ENCODE assay signal across 14 mouse cellular contexts in genomic region chr13:109915501-109915900, GRCm38 (mm10).
DNase-seq lines count a peak whose midpoint lies in the region; ATAC-seq and TF ChIP-seq lines count a peak whose summit lies in the region.
"Had no signal": no experiment of that assay in that cellular context is flagged by ENCODE, and none has a peak within 500 bp of the region (broad histone marks: within the 10 kb centered on the region; RNA-seq: fewer than 3 reads in every experiment).

No protein-coding gene starts in this region.

- H3K27me3 ChIP-seq in intestine, embryonic 14.5 days (replicated peaks; ENCODE audit: control insufficient read depth, insufficient read depth, low read length) = no peaks in the 10 kb centered on the region
- H3K27me3 ChIP-seq in intestine, postnatal 0 days (replicated peaks; ENCODE audit: control insufficient read depth, insufficient read depth, low read length) = no peaks in the 10 kb centered on the region
- H3K27me3 ChIP-seq in heart, embryonic 16.5 days (ENCODE audit: control insufficient read depth, insufficient read depth, low read length) = no peaks in the 10 kb centered on the region
- no peaks in the 10 kb centered on the region for H3K27me3 ChIP-seq in liver, embryonic 16.5 days (ENCODE audit: control insufficient read depth, insufficient read depth, low read depth, low read length)
- H3K27me3 ChIP-seq: CH12.LX, Patski had no signal

- TF ChIP-seq CTCF in intestine, postnatal 0 days (IDR thresholded peaks at IDR 0.05; ENCODE audit: low read depth) = no peak

- H3K9me3 ChIP-seq in intestine, embryonic 14.5 days (ENCODE audit: control insufficient read depth, low read length) = no peaks in the 10 kb centered on the region
- no peaks in the 10 kb centered on the region for H3K9me3 ChIP-seq in intestine, postnatal 0 days (ENCODE audit: control insufficient read depth)
- H3K9me3 ChIP-seq in heart, embryonic 16.5 days (replicated peaks; ENCODE audit: control insufficient read depth, low read length) = no peaks in the 10 kb centered on the region
- no peaks in the 10 kb centered on the region for H3K9me3 ChIP-seq in liver, embryonic 16.5 days (replicated peaks; ENCODE audit: control insufficient read depth, low read length)

- H3K4me2 ChIP-seq in intestine, embryonic 14.5 days (ENCODE audit: low read length) = no peak overlapping the region
- H3K4me2 ChIP-seq in intestine, postnatal 0 days (replicated peaks; ENCODE audit: low read depth) = no peak overlapping the region
- H3K4me2 ChIP-seq in heart, embryonic 16.5 days (ENCODE audit: low read depth, low read length) = peak overlapping the region; percentile 4; the same call in 1 of the 2 replicates
- H3K4me2 ChIP-seq in liver, embryonic 16.5 days (ENCODE audit: low read depth, low read length) = no peak overlapping the region
- H3K4me2 ChIP-seq: hindbrain, embryonic 14.5 days had no signal

- H3K4me1 ChIP-seq in intestine, embryonic 14.5 days (replicated peaks; ENCODE audit: control insufficient read depth, insufficient read depth, low read length) = peaks cover 14% of the 10 kb centered on the region; the same call in 1 of the 2 replicates
- peaks cover 10% of the 10 kb centered on the region for H3K4me1 ChIP-seq in intestine, postnatal 0 days (replicated peaks; ENCODE audit: control insufficient read depth, insufficient read depth, low read length)
- H3K4me1 ChIP-seq in heart, embryonic 16.5 days (ENCODE audit: control insufficient read depth, insufficient read depth, low read length) = peaks cover 56% of the 10 kb centered on the region
- H3K4me1 ChIP-seq in liver, embryonic 16.5 days (ENCODE audit: control insufficient read depth, low read depth, low read length) = peaks cover 12% of the 10 kb centered on the region

- no peak overlapping the region for H3K9ac ChIP-seq in intestine, embryonic 14.5 days (ENCODE audit: low read length)
- no peak overlapping the region for H3K9ac ChIP-seq in intestine, postnatal 0 days (ENCODE audit: low read depth, low read length)
- no peak overlapping the region for H3K9ac ChIP-seq in heart, embryonic 16.5 days (ENCODE audit: low read length)
- H3K9ac ChIP-seq in liver, embryonic 16.5 days (ENCODE audit: low read depth, low read length) = no peak overlapping the region
- H3K9ac ChIP-seq: hindbrain, embryonic 14.5 days had no signal

- H3K27ac ChIP-seq in intestine, embryonic 14.5 days (ENCODE audit: low read depth) = no peak overlapping the region
- no peak overlapping the region for H3K27ac ChIP-seq in intestine, postnatal 0 days (ENCODE audit: low read depth, low read length)
- peak overlapping the region; percentile 63 for H3K27ac ChIP-seq in heart, embryonic 16.5 days (ENCODE audit: low read length)
- no peak overlapping the region for H3K27ac ChIP-seq in liver, embryonic 16.5 days (ENCODE audit: low read length)
- H3K27ac ChIP-seq: hindbrain, embryonic 14.5 days had no signal

- ATAC-seq in intestine, embryonic 14.5 days (replicated peaks; ENCODE audit: low FRiP score, low TSS enrichment, low read depth) = peak; percentile 53; the same call in 1 of the 2 replicates
- ATAC-seq in intestine, postnatal 0 days = no peak
- peak; percentile 29; the same call in 1 of the 2 replicates for ATAC-seq in heart, embryonic 16.5 days (replicated peaks; ENCODE audit: extremely low read depth, insufficient read depth, low FRiP score)
- ATAC-seq in liver, embryonic 16.5 days (ENCODE audit: low read depth) = peak; percentile 73
- ATAC-seq: Patski had no signal

- H3K36me3 ChIP-seq in intestine, embryonic 14.5 days (ENCODE audit: control insufficient read depth, insufficient read depth, low read length) = no peaks in the 10 kb centered on the region
- no peaks in the 10 kb centered on the region for H3K36me3 ChIP-seq in intestine, postnatal 0 days (ENCODE audit: control insufficient read depth, insufficient read depth)
- no peaks in the 10 kb centered on the region for H3K36me3 ChIP-seq in heart, embryonic 16.5 days (ENCODE audit: control insufficient read depth, insufficient read depth)
- no peaks in the 10 kb centered on the region for H3K36me3 ChIP-seq in liver, embryonic 16.5 days (ENCODE audit: control insufficient read depth, insufficient read depth)

- H3K4me3 ChIP-seq in intestine, embryonic 14.5 days (ENCODE audit: low read depth, low read length) = no peak overlapping the region
- no peak overlapping the region for H3K4me3 ChIP-seq in intestine, postnatal 0 days (ENCODE audit: low read depth, low read length)
- H3K4me3 ChIP-seq in heart, embryonic 16.5 days (ENCODE audit: low read length) = no peak overlapping the region
- H3K4me3 ChIP-seq in liver, embryonic 16.5 days (ENCODE audit: low read depth, low read length) = no peak overlapping the region

- WGBS in intestine, embryonic 14.5 days = 17% methylated on average over 7 of the region's 7 CpGs
- 35% methylated on average over 7 of the region's 7 CpGs for WGBS in intestine, postnatal 0 days
- 28% methylated on average over 7 of the region's 7 CpGs for WGBS in heart, embryonic 16.5 days
- 72% methylated on average over 7 of the region's 7 CpGs for WGBS in liver, embryonic 16.5 days (ENCODE audit: insufficient replicate concordance)

- peak; percentile 50 for DNase-seq in intestine, embryonic 14.5 days (ENCODE audit: low spot score)
- peak; percentile 65 for DNase-seq in embryo, embryonic 11 days
- DNase-seq in B cell, adult 2 months = no peak
- no peak for DNase-seq in testis, postnatal 10 days (ENCODE audit: low spot score)
- no peak for DNase-seq in layer of hippocampus, postnatal 36 days
- DNase-seq: cerebellum, postnatal 36 days; right cerebral cortex, postnatal 4 days; thymus, adult 2 months had no signal

Comparison
In these comparisons a context has a peak if more than half of its experiments do, and no peak if none do; other contexts are left out.
1. DNase-seq: peak in intestine, embryonic 14.5 days (single experiment) and embryo, embryonic 11 days (single experiment); none in B cell, adult 2 months (0 of 2), testis, postnatal 10 days (single experiment) and layer of hippocampus, postnatal 36 days (0 of 2).